16 mouse cellular contexts compared by ENCODE assay signal in genomic region chrX:158423554-158424258, GRCm38 (mm10).
DNase-seq lines count a peak whose midpoint lies in the region.
"Had no signal": no experiment of that assay in that cellular context is flagged by ENCODE, and none has a peak within 500 bp of the region (broad histone marks: within the 10 kb centered on the region; RNA-seq: fewer than 3 reads in every experiment).

No protein-coding gene starts in this region.

- peak; percentile 5 for DNase-seq in ZHBTc4 (ENCODE audit: low read depth, low spot score)
- DNase-seq in embryo, embryonic 10 days (ENCODE audit: low spot score), result peak; percentile 55
- DNase-seq in hindlimb bud, embryonic 11.5 days (ENCODE audit: extremely low spot score, low read depth, low spot score), result peak; percentile 14
- DNase-seq in lung, postnatal 25 days (ENCODE audit: low spot score), result peak; percentile 0
- DNase-seq in ovary, postnatal 10 days (ENCODE audit: low spot score), result no peak
- DNase-seq in spleen, postnatal 10 days (ENCODE audit: low spot score in 2 of 2), result no peak
- DNase-seq in gastrocnemius, postnatal 4 days (ENCODE audit: low spot score in 2 of 2), result no peak
- DNase-seq: adrenal gland, adult 2 months; cerebellum, adult 11-12 months; cerebellum, postnatal 25 days; forebrain, postnatal 0 days; gastrocnemius, adult 2 months; layer of hippocampus, postnatal 36 days; liver, postnatal 0 days; right cerebral cortex, postnatal 25 days; thymus, adult 18-20 months had no signal

Comparison
In these comparisons a context has a peak if more than half of its experiments do, and no peak if none do; other contexts are left out.
1. DNase-seq: peak in ZHBTc4 (single experiment), embryo, embryonic 10 days (single experiment), hindlimb bud, embryonic 11.5 days (single experiment) and lung, postnatal 25 days (single experiment); none in ovary, postnatal 10 days (single experiment), spleen, postnatal 10 days (0 of 2) and gastrocnemius, postnatal 4 days (0 of 2).